Mouse (Mus musculus) limb, embryonic 14.5 days (tissue): ENCODE data around the gene Aldh3a2. TPM values are rescaled to one million over a fixed set of nuclear protein-coding genes. Genes with fewer than 3 reads are reported as not detected.

Experiments
- ATAC-seq: fragments of 200-750 bp; cut with Nextera tagmentation; 2 replicates; pipeline ENCODE4 v1.8.0; 2017; ENCODE audit warnings: low read depth, moderate number of reproducible peaks, moderate TSS enrichment; ENCODE audit not compliant: low FRiP score
- DNase-seq: peaks from one replicate; pipeline ENCODE4 v3.0.0-alpha.2; 2015; ENCODE audit warnings: low spot score
- H3K27ac ChIP-seq: fragments of 300-500 bp; sonication (generic); replicated peaks from 2 replicates; pipeline ENCODE4 v1.5.1; 2014; ENCODE audit warnings: low read depth, mild to moderate bottlenecking, low read length, moderate library complexity, mixed read lengths
- H3K27me3 ChIP-seq: fragments of 300-500 bp; sonication (generic); 2 replicates; pipeline ENCODE4 v1.6.1; 2014; ENCODE audit warnings: low read length, mixed read lengths; ENCODE audit not compliant: control insufficient read depth, insufficient read depth
- H3K36me3 ChIP-seq: fragments of 300-500 bp; sonication (generic); 2 replicates; pipeline ENCODE4 v1.6.1; 2014; ENCODE audit warnings: mild to moderate bottlenecking, low read length, moderate library complexity, mixed read lengths; ENCODE audit not compliant: control insufficient read depth, insufficient read depth
- H3K4me1 ChIP-seq: fragments of 300-500 bp; sonication (generic); 2 replicates; pipeline ENCODE4 v1.6.1; 2014; ENCODE audit warnings: antibody characterized with exemption, low read length, mixed read lengths; ENCODE audit not compliant: control insufficient read depth, insufficient read depth
- H3K4me2 ChIP-seq: fragments of 300-500 bp; sonication (generic); replicated peaks from 2 replicates; pipeline ENCODE4 v1.6.1; 2014; ENCODE audit warnings: low read depth, mild to moderate bottlenecking, low read length, moderate library complexity; ENCODE audit not compliant: severe bottlenecking
- H3K4me3 ChIP-seq: fragments of 300-500 bp; sonication (generic); replicated peaks from 2 replicates; pipeline ENCODE4 v1.5.1; 2014; ENCODE audit warnings: low read length
- H3K9ac ChIP-seq: fragments of 300-500 bp; sonication (generic); 2 replicates; pipeline ENCODE4 v1.6.1; 2014; ENCODE audit warnings: mild to moderate bottlenecking, low read depth, low read length, moderate library complexity; ENCODE audit not compliant: severe bottlenecking
- H3K9me3 ChIP-seq: fragments of 300-500 bp; sonication (generic); 2 replicates; pipeline ENCODE4 v1.6.1; 2016; ENCODE audit warnings: low read length; ENCODE audit not compliant: control insufficient read depth
- POLR2A ChIP-seq: fragments of 200-500 bp; IDR thresholded peaks from 2 replicates; pipeline ENCODE4 v1.8.0; 2012; ENCODE audit warnings: inconsistent platforms, mild to moderate bottlenecking, moderate library complexity, borderline replicate concordance; ENCODE audit not compliant: insufficient read depth, insufficient read length; ENCODE audit errors: extremely low read depth
- WGBS: fragments of 180-500 bp; shearing (Covaris S2); extraction: QIAGEN DNeasy Blood & Tissue Kit; methylation state at CpG from one replicate; pipeline ENCODE4 v1.1.7; 2014; 5-methylcytosine and 5-hydroxymethylcytosine counted together
- polyA plus RNA-seq, 2 experiments: library from polyadenylated mRNA; depleted of rRNA in 1 of 2; stranded (reverse) in 1 of 2; unstranded in 1 of 2; fragments of >200 nt; fragmentation: Nextera tagmentation in 1 of 2; extraction: Ambion mirVana in 1 of 2; gene quantifications; 2 replicates each; pipeline versions ENCODE4 v1.2.1 to v1.2.3; 2012 to 2014

The Aldh3a2 gene
- polyA plus RNA-seq, 2 experiments, result 33.5 to 35.5 TPM

GRCm38 (mm10) chr11:61297326-61297725 is 30.1 kb upstream of the Aldh3a2 start:
- no peak for ATAC-seq
- Histone ChIP-seq H3K9me3 (no peaks in the 10 kb centered on the region), H3K27me3 (no peaks in the 10 kb centered on the region), H3K27ac (no peak overlapping the region), H3K4me3 (no peak overlapping the region), H3K36me3 (no peaks in the 10 kb centered on the region), H3K4me1 (peaks cover 6% of the 10 kb centered on the region), H3K4me2 (no peak overlapping the region), H3K9ac (no peak overlapping the region)
- WGBS, result 77% methylated on average over 2 of the region's 2 CpGs
- no peak for TF ChIP-seq POLR2A
- no peak for DNase-seq

GRCm38 (mm10) chr11:61296556-61296955 is 29.3 kb upstream of the Aldh3a2 start:
- no peak for ATAC-seq
- Histone ChIP-seq H3K4me3 (no peak overlapping the region), H3K27ac (no peak overlapping the region), H3K36me3 (no peaks in the 10 kb centered on the region), H3K9me3 (no peaks in the 10 kb centered on the region), H3K27me3 (no peaks in the 10 kb centered on the region), H3K9ac (no peak overlapping the region), H3K4me2 (no peak overlapping the region), H3K4me1 (peaks cover 6% of the 10 kb centered on the region)
- DNase-seq, result no peak
- no peak for TF ChIP-seq POLR2A
- WGBS, result 76% methylated on average over 1 of the region's 1 CpGs

GRCm38 (mm10) chr11:61295556-61295955 is 28.3 kb upstream of the Aldh3a2 start:
- no peak for TF ChIP-seq POLR2A
- Histone ChIP-seq H3K4me1 (0 out of 2 replicates have a peak, but pooled peaks cover under 1% of the 10 kb centered on the region), H3K27me3 (no peaks in the 10 kb centered on the region), H3K4me2 (no peak overlapping the region), H3K27ac (no peak overlapping the region), H3K9me3 (no peaks in the 10 kb centered on the region), H3K4me3 (no peak overlapping the region), H3K36me3 (no peaks in the 10 kb centered on the region), H3K9ac (no peak overlapping the region)
- no peak for ATAC-seq
- DNase-seq, result no peak
- 80% methylated on average over 2 of the region's 2 CpGs for WGBS

- DNase-seq (no peak), ATAC-seq (no peak)
- Histone ChIP-seq H3K4me3 (no peak overlapping the region), H3K4me2 (no peak overlapping the region), H3K27ac (no peak overlapping the region), H3K36me3 (no peaks in the 10 kb centered on the region), H3K4me1 (no peaks in the 10 kb centered on the region), H3K9ac (no peak overlapping the region), H3K27me3 (no peaks in the 10 kb centered on the region), H3K9me3 (no peaks in the 10 kb centered on the region)
- 76% methylated on average over 3 of the region's 3 CpGs for WGBS
- TF ChIP-seq POLR2A, result no peak
Measured at GRCm38 (mm10) chr11:61294431-61294830, 27.2 kb upstream of the Aldh3a2 start.

GRCm38 (mm10) chr11:61293251-61293650 is 26.0 kb upstream of the Aldh3a2 start:
- Histone ChIP-seq H3K9ac (no peak overlapping the region), H3K4me1 (no peaks in the 10 kb centered on the region), H3K27me3 (no peaks in the 10 kb centered on the region), H3K4me3 (no peak overlapping the region), H3K9me3 (no peaks in the 10 kb centered on the region), H3K4me2 (no peak overlapping the region), H3K27ac (no peak overlapping the region), H3K36me3 (no peaks in the 10 kb centered on the region)
- no peak for ATAC-seq
- TF ChIP-seq POLR2A, result no peak
- no peak for DNase-seq
- WGBS, result 68% methylated on average over 2 of the region's 2 CpGs

- ATAC-seq (peak; percentile 44), DNase-seq (peak; percentile 78)
- TF ChIP-seq POLR2A, result no peak
- H3K36me3 ChIP-seq, result no peaks in the 10 kb centered on the region
- no peak overlapping the region for H3K4me3 ChIP-seq
- peak overlapping the region; percentile 63 for H3K27ac ChIP-seq
- no peak overlapping the region for H3K4me2 ChIP-seq
- no peaks in the 10 kb centered on the region for H3K9me3 ChIP-seq
- no peaks in the 10 kb centered on the region for H3K27me3 ChIP-seq
- H3K4me1 ChIP-seq, result peaks cover 8% of the 10 kb centered on the region
- WGBS, result 15% methylated on average over 6 of the region's 6 CpGs
- no peak overlapping the region for H3K9ac ChIP-seq
Measured at GRCm38 (mm10) chr11:61284323-61284722, 17.1 kb upstream of the Aldh3a2 start.
